Mouse (Mus musculus) 3T3-L1 (cell line): ENCODE results near the gene 1600015I10Rik.

ENCODE experiments used
- DNase-seq: peaks from one replicate; pipeline ENCODE4 v3.0.0-alpha.2; 2015; ENCODE audit warnings: low read depth, low spot score

Gene 1600015I10Rik

DNA sequence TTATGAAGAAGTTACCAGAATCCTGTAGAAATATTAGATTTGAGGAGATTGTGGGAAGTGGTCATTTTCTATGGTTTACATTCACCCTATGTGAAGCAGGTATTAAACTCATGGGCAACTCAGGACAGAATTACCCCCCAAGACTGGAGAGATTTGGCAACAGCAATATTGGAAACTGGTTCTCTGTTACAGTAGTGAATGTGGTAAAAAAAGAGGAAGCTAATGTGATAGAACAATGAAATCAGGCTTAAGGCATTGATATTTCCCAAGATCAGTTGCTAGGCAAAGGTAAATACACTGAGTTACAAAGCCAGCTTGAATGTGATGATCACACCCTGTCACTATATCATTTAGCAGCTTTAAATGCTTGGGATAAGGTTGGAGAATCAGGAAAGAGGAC lies 38.2 kb downstream of the 1600015I10Rik start:
- no peak for DNase-seq

- peak; percentile 21 for DNase-seq
Observed at GRCm38 (mm10) chr6:48974663-48975062, 45.0 kb downstream of the 1600015I10Rik start, which contains the start of gene Doxl2. TSS of gene Doxl2 (plus strand) at chr6:48974963.

- DNase-seq, result no peak
Observed at GRCm38 (mm10) chr6:48979616-48980015, 49.9 kb downstream of the 1600015I10Rik start.

- DNase-seq, result no peak
Observed at GRCm38 (mm10) chr6:48982305-48982704, 52.6 kb downstream of the 1600015I10Rik start.
